Mouse (Mus musculus) liver, embryonic 15.5 days (tissue): Measurements from ENCODE around the gene Kpna4. TPM values are rescaled to one million over a fixed set of nuclear protein-coding genes. Genes with fewer than 3 reads are reported as not detected.

Experiments used
- polyA plus RNA-seq: library from polyadenylated mRNA; unstranded; fragments of >200 nt; fragmentation: Nextera tagmentation; extraction: Ambion mirVana; gene quantifications from 2 replicates; pipeline ENCODE4 v1.2.1, GENCODE M21; 2015

Gene Kpna4
- polyA plus RNA-seq, 1 experiment from 2014 or later, result 12.8 TPM

Other genes with a start within 250 kb of the Kpna4 start
- 5.6 and 6.0 TPM in 2 replicates for gene Ift80, start 122.5 kb downstream of the Kpna4 start, polyA plus RNA-seq
- gene Smc4, start 122.4 kb downstream of the Kpna4 start, polyA plus RNA-seq, result 131 and 146 TPM in 2 replicates
- 143 and 145 TPM in 2 replicates for gene Trim59, start 82.4 kb downstream of the Kpna4 start, polyA plus RNA-seq
- not detected in 2 replicates for gene Arl14, start 95.3 kb upstream of the Kpna4 start, polyA plus RNA-seq
- 4.8 and 5.3 TPM in 2 replicates for gene Ppm1l, start 189.7 kb upstream of the Kpna4 start, polyA plus RNA-seq